Mouse (Mus musculus) limb, embryonic 14.5 days (tissue): Measurements from ENCODE around the gene Aloxe3. TPM values are rescaled to one million over a fixed set of nuclear protein-coding genes. Genes with fewer than 3 reads are reported as not detected.
"Not testable (repeated sequence)": the region's sequence is repeated elsewhere in the genome, so short reads cannot be mapped to it uniquely, and the experiment has no call there.

Experiments
- ATAC-seq: fragments of 200-750 bp; cut with Nextera tagmentation; 2 replicates; pipeline ENCODE4 v1.8.0; 2017; ENCODE audit warnings: low read depth, moderate number of reproducible peaks, moderate TSS enrichment; ENCODE audit not compliant: low FRiP score
- DNase-seq: peaks from one replicate; pipeline ENCODE4 v3.0.0-alpha.2; 2015; ENCODE audit warnings: low spot score
- H3K27ac ChIP-seq: fragments of 300-500 bp; sonication (generic); replicated peaks from 2 replicates; pipeline ENCODE4 v1.5.1; 2014; ENCODE audit warnings: low read depth, mild to moderate bottlenecking, low read length, moderate library complexity, mixed read lengths
- H3K27me3 ChIP-seq: fragments of 300-500 bp; sonication (generic); 2 replicates; pipeline ENCODE4 v1.6.1; 2014; ENCODE audit warnings: low read length, mixed read lengths; ENCODE audit not compliant: control insufficient read depth, insufficient read depth
- H3K36me3 ChIP-seq: fragments of 300-500 bp; sonication (generic); 2 replicates; pipeline ENCODE4 v1.6.1; 2014; ENCODE audit warnings: mild to moderate bottlenecking, low read length, moderate library complexity, mixed read lengths; ENCODE audit not compliant: control insufficient read depth, insufficient read depth
- H3K4me1 ChIP-seq: fragments of 300-500 bp; sonication (generic); 2 replicates; pipeline ENCODE4 v1.6.1; 2014; ENCODE audit warnings: antibody characterized with exemption, low read length, mixed read lengths; ENCODE audit not compliant: control insufficient read depth, insufficient read depth
- H3K4me2 ChIP-seq: fragments of 300-500 bp; sonication (generic); replicated peaks from 2 replicates; pipeline ENCODE4 v1.6.1; 2014; ENCODE audit warnings: low read depth, mild to moderate bottlenecking, low read length, moderate library complexity; ENCODE audit not compliant: severe bottlenecking
- H3K4me3 ChIP-seq: fragments of 300-500 bp; sonication (generic); replicated peaks from 2 replicates; pipeline ENCODE4 v1.5.1; 2014; ENCODE audit warnings: low read length
- H3K9ac ChIP-seq: fragments of 300-500 bp; sonication (generic); 2 replicates; pipeline ENCODE4 v1.6.1; 2014; ENCODE audit warnings: mild to moderate bottlenecking, low read depth, low read length, moderate library complexity; ENCODE audit not compliant: severe bottlenecking
- H3K9me3 ChIP-seq: fragments of 300-500 bp; sonication (generic); 2 replicates; pipeline ENCODE4 v1.6.1; 2016; ENCODE audit warnings: low read length; ENCODE audit not compliant: control insufficient read depth
- POLR2A ChIP-seq: fragments of 200-500 bp; IDR thresholded peaks from 2 replicates; pipeline ENCODE4 v1.8.0; 2012; ENCODE audit warnings: inconsistent platforms, mild to moderate bottlenecking, moderate library complexity, borderline replicate concordance; ENCODE audit not compliant: insufficient read depth, insufficient read length; ENCODE audit errors: extremely low read depth
- WGBS: fragments of 180-500 bp; shearing (Covaris S2); extraction: QIAGEN DNeasy Blood & Tissue Kit; methylation state at CpG from one replicate; pipeline ENCODE4 v1.1.7; 2014; 5-methylcytosine and 5-hydroxymethylcytosine counted together
- polyA plus RNA-seq, 2 experiments: library from polyadenylated mRNA; depleted of rRNA in 1 of 2; stranded (reverse) in 1 of 2; unstranded in 1 of 2; fragments of >200 nt; fragmentation: Nextera tagmentation in 1 of 2; extraction: Ambion mirVana in 1 of 2; gene quantifications; 2 replicates each; pipeline versions ENCODE4 v1.2.1 to v1.2.3; 2012 to 2014

Gene Aloxe3
- polyA plus RNA-seq, 2 experiments = 1.6 TPM

- Histone ChIP-seq H3K27ac (no peak overlapping the region), H3K36me3 (peaks cover 35% of the 10 kb centered on the region), H3K9ac (peak overlapping the region; percentile 99; the same call in 1 of the 2 replicates), H3K4me2 (peak overlapping the region; percentile 90), H3K9me3 (no peaks in the 10 kb centered on the region), H3K4me1 (peaks cover 22% of the 10 kb centered on the region), H3K4me3 (peak overlapping the region; percentile 99), H3K27me3 (no peaks in the 10 kb centered on the region)
- 67% methylated on average over 6 of the region's 6 CpGs for WGBS
- DNase-seq = no peak
- no peak for TF ChIP-seq POLR2A
- ATAC-seq = no peak
Measured at GRCm38 (mm10) chr11:69090367-69090766, 35.3 kb upstream of the Aloxe3 start.

- Histone ChIP-seq H3K27ac (no peak overlapping the region), H3K9ac (no peak overlapping the region), H3K4me1 (peaks cover 22% of the 10 kb centered on the region), H3K4me2 (no peak overlapping the region), H3K9me3 (no peaks in the 10 kb centered on the region), H3K4me3 (no peak overlapping the region), H3K27me3 (no peaks in the 10 kb centered on the region), H3K36me3 (peaks cover 35% of the 10 kb centered on the region)
- ATAC-seq = no peak
- DNase-seq = no peak
- WGBS = 61% methylated on average over 7 of the region's 7 CpGs
- no peak for TF ChIP-seq POLR2A
Measured at GRCm38 (mm10) chr11:69091566-69092385, 33.9 kb upstream of the Aloxe3 start.

GRCm38 (mm10) chr11:69092386-69092751, 33.3 kb upstream of the Aloxe3 start:
- Histone ChIP-seq H3K4me3 (no peak overlapping the region), H3K9ac (no peak overlapping the region), H3K4me1 (peaks cover 19% of the 10 kb centered on the region), H3K9me3 (no peaks in the 10 kb centered on the region), H3K4me2 (no peak overlapping the region), H3K27me3 (no peaks in the 10 kb centered on the region), H3K36me3 (peaks cover 35% of the 10 kb centered on the region), H3K27ac (no peak overlapping the region)
- WGBS = 2% methylated on average over 3 of the region's 3 CpGs
- TF ChIP-seq POLR2A = no peak
- ATAC-seq (no peak), DNase-seq (peak; percentile 52)

GRCm38 (mm10) chr11:69092871-69093270, 32.8 kb upstream of the Aloxe3 start:
- Histone ChIP-seq H3K9me3 (no peaks in the 10 kb centered on the region), H3K4me1 (peaks cover 24% of the 10 kb centered on the region), H3K4me2 (no peak overlapping the region), H3K27me3 (no peaks in the 10 kb centered on the region), H3K9ac (no peak overlapping the region), H3K4me3 (no peak overlapping the region), H3K27ac (no peak overlapping the region), H3K36me3 (peaks cover 35% of the 10 kb centered on the region)
- DNase-seq = no peak
- WGBS = 87% methylated on average over 4 of the region's 4 CpGs
- ATAC-seq = no peak
- TF ChIP-seq POLR2A = no peak

GRCm38 (mm10) chr11:69093856-69094255, 31.8 kb upstream of the Aloxe3 start:
- H3K4me1 ChIP-seq = peaks cover 33% of the 10 kb centered on the region
- not testable (repeated sequence) for H3K9me3 ChIP-seq, H3K27ac ChIP-seq, H3K9ac ChIP-seq, H3K4me3 ChIP-seq, H3K4me2 ChIP-seq, H3K27me3 ChIP-seq, DNase-seq, ATAC-seq
- 88% methylated on average over 7 of the region's 7 CpGs for WGBS
- H3K36me3 ChIP-seq = peaks cover 35% of the 10 kb centered on the region
